Mouse (Mus musculus) heart, embryonic 12.5 days (tissue): ENCODE results near the gene Safb. TPM values are rescaled to one million over a fixed set of nuclear protein-coding genes. Genes with fewer than 3 reads are reported as not detected.
"Not testable (repeated sequence)": the region's sequence is repeated elsewhere in the genome, so short reads cannot be mapped to it uniquely, and the experiment has no call there.

Experiments used
- ATAC-seq: fragments of 200-750 bp; cut with Nextera tagmentation; 2 replicates; pipeline ENCODE4 v1.8.0; 2017; ENCODE audit warnings: moderate TSS enrichment, moderate library complexity; ENCODE audit not compliant: insufficient number of reproducible peaks, low FRiP score
- H3K27ac ChIP-seq: fragments of 300-500 bp; sonication (generic); 2 replicates; pipeline ENCODE4 v1.5.1; 2016; ENCODE audit warnings: mild to moderate bottlenecking, moderate library complexity; ENCODE audit not compliant: poor library complexity, severe bottlenecking
- H3K27me3 ChIP-seq: fragments of 300-500 bp; sonication (generic); replicated peaks from 2 replicates; pipeline ENCODE4 v1.6.1; 2016; ENCODE audit warnings: mild to moderate bottlenecking, moderate library complexity
- H3K36me3 ChIP-seq: fragments of 300-500 bp; sonication (generic); 2 replicates; pipeline ENCODE4 v1.6.1; 2016; ENCODE audit warnings: mild to moderate bottlenecking, moderate library complexity
- H3K4me1 ChIP-seq: fragments of 300-500 bp; sonication (generic); replicated peaks from 2 replicates; pipeline ENCODE4 v1.6.1; 2016; ENCODE audit warnings: mild to moderate bottlenecking
- H3K4me2 ChIP-seq: fragments of 300-500 bp; sonication (generic); 2 replicates; pipeline ENCODE4 v1.6.1; 2016; ENCODE audit warnings: mild to moderate bottlenecking, moderate library complexity
- H3K4me3 ChIP-seq: fragments of 300-500 bp; sonication (generic); 2 replicates; pipeline ENCODE4 v1.5.1; 2016; ENCODE audit warnings: mild to moderate bottlenecking
- H3K9ac ChIP-seq: fragments of 300-500 bp; sonication (generic); 2 replicates; pipeline ENCODE4 v1.6.1; 2016; ENCODE audit warnings: mild to moderate bottlenecking, moderate library complexity
- H3K9me3 ChIP-seq: fragments of 300-500 bp; sonication (generic); replicated peaks from 2 replicates; pipeline ENCODE4 v1.6.1; 2016; ENCODE audit warnings: mild to moderate bottlenecking, moderate library complexity
- WGBS: fragments of 180-500 bp; shearing (Covaris S2); methylation state at CpG from one replicate; pipeline ENCODE4 v1.1.7; 2016; 5-methylcytosine and 5-hydroxymethylcytosine counted together
- polyA plus RNA-seq: library from polyadenylated mRNA; unstranded; fragments of >200 nt; fragmentation: Nextera tagmentation; extraction: Ambion mirVana; gene quantifications from 2 replicates; pipeline ENCODE4 v1.2.1, GENCODE M21; 2016

The Safb gene
- polyA plus RNA-seq, 1 experiment from 2014 or later = 93.1 TPM

DNA sequence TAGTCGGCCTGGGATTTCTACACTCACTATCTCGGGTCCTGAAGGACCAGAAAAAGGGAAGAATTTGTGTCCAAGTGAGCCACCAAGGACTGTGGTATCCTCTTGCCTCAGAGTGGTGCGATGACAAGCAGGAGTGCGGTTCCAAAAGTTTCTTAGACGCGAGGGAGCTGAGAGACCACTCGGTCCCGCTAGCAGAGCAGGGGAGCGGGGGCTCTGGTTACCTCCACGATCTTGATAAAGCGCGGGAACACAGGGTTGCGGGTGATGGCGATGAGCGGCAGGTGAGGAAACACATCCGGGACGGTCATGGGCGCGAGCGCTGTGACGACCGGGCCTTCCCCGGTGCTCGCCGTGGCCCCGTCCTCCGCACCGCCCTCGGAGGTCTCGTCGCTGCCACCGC, 41.6 kb downstream of the Safb start:
- WGBS = under 1% methylated on average over 32 of the region's 32 CpGs
- Histone ChIP-seq H3K27me3 (no peaks in the 10 kb centered on the region; the same call in 1 of the 2 replicates), H3K4me3 (peak overlapping the region; percentile 83), H3K9ac (peak overlapping the region; percentile 95), H3K27ac (peak overlapping the region; percentile 60), H3K9me3 (no peaks in the 10 kb centered on the region), H3K4me1 (peaks cover 22% of the 10 kb centered on the region), H3K36me3 (peaks cover 33% of the 10 kb centered on the region), H3K4me2 (peak overlapping the region; percentile 98)
- 0 out of 2 replicates have a peak, but pooled peaks have one; percentile 0 for ATAC-seq

DNA sequence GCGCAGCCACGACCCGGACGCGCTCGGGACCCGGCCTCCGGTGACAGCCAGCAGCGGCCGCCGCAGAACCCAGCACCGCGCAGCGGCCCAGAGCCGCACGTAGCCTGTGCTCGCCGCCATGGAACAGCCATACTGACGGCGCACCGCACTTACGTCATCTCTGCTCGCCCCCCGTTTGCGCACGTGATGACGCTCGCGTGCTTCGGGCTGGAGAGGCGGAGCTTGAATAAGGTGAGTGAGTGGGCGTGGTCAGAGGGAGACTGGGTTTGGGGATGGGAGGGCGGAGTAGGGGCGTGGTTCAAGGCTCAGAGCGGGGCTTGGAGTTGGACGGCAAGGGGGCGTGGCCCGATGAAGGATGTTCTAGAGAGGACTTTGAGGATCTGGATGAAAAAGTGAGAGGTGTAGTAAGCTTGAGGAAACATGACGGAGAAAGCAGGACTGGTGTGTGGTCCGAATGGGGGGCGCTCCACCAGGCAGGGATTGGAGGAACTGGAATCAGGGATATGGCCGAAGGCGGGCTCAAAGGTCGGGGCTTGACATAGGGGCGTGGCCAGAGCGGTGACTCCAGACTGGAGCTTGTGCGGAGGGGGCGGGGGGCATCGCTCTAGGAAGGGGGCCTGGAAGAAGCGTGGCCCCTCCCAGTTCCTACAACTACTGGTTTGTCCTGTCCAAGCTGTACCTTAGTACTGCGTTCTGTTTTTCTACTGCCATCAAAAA, 42.3 kb downstream of the Safb start, which contains the start of gene Lonp1:
Gene Lonp1 (minus strand): TSS at position 134 of the 717 bp plus-strand sequence.
- H3K27me3 ChIP-seq = no peaks in the 10 kb centered on the region; the same call in 1 of the 2 replicates
- H3K9me3 ChIP-seq = no peaks in the 10 kb centered on the region
- H3K4me2 ChIP-seq = peak within 1 kb of the TSS; percentile 98
- H3K4me3 ChIP-seq = peak within 1 kb of the TSS; percentile 83
- peak; percentile 97 for ATAC-seq
- H3K9ac ChIP-seq = peak within 1 kb of the TSS; percentile 95
- H3K27ac ChIP-seq = peak within 1 kb of the TSS; percentile 60
- H3K4me1 ChIP-seq = peaks cover 22% of the 10 kb centered on the region
- 0% methylated on average over 51 of the region's 51 CpGs for WGBS
- peaks cover 27% of the 10 kb centered on the region for H3K36me3 ChIP-seq

DNA sequence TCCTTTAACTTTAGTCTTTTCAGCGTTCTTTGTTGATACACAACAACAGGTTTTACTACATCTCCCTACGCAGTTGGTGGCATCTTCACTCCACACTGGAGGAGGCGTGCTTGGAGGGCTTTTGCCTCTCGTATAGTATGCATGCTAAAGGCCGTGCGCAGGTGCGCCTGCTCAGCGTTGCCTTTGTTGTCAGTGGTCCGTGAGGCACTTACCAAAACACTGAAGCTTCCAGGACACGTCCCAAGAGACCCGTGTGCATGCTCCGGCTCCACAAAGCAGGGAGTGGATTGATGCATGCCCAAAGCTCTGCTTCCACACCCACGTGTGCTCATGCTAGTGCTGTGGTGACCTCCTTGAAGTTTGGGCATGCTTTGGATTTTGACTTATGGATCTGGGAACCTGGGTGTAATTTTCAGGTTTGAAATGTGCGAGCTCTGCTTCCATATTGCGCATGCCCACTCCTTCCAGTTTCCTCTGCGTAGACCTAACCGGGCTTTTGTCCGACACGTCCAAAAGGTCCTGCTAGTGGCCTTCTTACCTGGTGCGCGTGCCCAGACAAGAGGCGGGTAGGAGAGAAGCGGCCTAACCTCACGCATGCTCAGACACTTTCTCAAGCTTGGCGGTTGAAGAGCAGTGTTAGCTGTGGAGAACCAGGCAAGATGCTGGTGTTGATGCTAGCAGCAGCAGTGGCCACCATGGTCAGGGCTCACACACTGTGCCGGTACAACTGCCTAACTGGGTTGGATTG, 43.1 kb downstream of the Safb start, which contains the start of gene Catsperd:
Gene Catsperd (plus strand): TSS at position 614 of the 748 bp plus-strand sequence.
- Histone ChIP-seq H3K9ac (peak within 1 kb of the TSS; percentile 33), H3K4me1 (peaks cover 22% of the 10 kb centered on the region), H3K9me3 (no peaks in the 10 kb centered on the region), H3K27ac (0 out of 2 replicates have a peak within 1 kb of the TSS, but pooled peaks have one; percentile 10), H3K36me3 (peaks cover 19% of the 10 kb centered on the region), H3K4me2 (peak within 1 kb of the TSS; percentile 98), H3K27me3 (no peaks in the 10 kb centered on the region; the same call in 1 of the 2 replicates), H3K4me3 (peak within 1 kb of the TSS; percentile 83)
- WGBS = 8% methylated on average over 26 of the region's 26 CpGs
- ATAC-seq = peak; percentile 15; the same call in 1 of the 2 replicates

DNA sequence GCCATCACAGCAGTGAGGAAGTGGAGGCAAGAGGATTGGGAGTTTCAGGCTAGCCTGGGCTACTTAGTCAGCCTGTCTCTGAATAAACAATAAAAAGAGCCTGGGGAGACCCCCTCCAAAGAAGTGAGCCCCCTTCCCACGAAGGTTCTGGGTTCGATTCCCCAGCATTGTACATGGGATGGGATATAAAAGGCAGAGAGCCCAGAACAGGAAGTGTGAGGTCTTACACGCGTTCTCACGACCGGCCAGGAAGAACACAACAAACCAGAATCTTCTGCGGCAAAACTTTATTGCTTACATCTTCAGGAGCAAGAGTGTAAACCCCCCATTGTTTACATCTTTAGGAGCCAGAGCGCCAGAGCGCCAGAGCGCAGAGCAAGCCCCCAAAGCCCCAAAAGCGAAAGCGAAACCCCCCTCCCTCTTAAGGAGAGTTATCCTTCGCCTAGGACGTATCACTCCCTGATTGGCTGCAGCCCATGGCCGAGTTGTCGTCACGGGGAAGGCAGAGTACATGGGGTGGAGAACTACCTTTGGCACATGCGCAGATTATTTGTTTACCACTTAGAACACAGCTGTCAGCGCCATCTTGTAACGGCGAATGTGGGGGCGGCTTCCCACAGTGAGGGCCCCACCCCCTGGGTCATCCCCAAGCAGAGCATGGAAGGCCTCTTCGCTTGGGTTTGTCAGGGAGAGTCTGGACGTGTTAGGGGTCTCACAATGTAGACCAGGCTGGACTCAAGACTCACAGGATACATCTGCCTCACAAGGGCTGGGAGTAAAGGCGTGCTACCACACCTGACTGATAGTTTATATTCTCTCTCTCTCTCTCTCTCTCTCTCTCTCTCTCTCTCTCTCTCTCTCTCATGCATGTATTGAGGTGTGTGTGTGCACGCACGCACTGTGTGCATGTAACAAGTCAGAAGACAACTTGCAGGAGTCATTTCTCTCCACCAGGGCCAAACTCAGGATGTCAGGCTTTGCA, 45.5 kb downstream of the Safb start:
- H3K36me3 ChIP-seq, H3K4me2 ChIP-seq, H3K27ac ChIP-seq, H3K27me3 ChIP-seq, ATAC-seq, H3K9ac ChIP-seq, H3K4me3 ChIP-seq, H3K9me3 ChIP-seq: not testable (repeated sequence)
- peaks cover 18% of the 10 kb centered on the region for H3K4me1 ChIP-seq
- WGBS = 80% methylated on average over 27 of the region's 27 CpGs

DNA sequence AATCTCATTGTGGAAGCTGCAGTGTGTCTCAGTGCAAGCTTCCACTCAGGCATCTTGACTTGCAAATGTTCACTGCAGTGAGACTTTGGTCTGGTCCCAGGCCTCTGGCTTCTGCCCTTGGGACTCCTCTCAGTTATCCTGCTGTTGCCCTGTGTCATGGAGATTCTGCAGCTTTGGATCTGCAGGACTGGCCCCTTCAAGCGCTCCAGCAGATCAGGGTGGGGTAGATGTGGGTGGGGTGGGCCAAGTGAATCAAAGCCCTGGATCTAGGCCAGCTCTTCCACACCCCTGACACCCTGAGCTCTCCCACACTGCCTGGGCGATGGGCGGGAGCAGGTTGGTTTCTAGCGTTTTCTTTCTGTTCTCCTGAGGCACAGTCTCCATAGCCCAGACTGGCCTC, 47.2 kb downstream of the Safb start:
- no peaks in the 10 kb centered on the region for H3K9me3 ChIP-seq
- no peaks in the 10 kb centered on the region; the same call in 1 of the 2 replicates for H3K27me3 ChIP-seq
- no peak overlapping the region for H3K4me3 ChIP-seq
- 49% methylated on average over 4 of the region's 4 CpGs for WGBS
- ATAC-seq = no peak
- no peak overlapping the region for H3K9ac ChIP-seq
- H3K4me1 ChIP-seq = 0 out of 2 replicates have a peak, but pooled peaks cover 7% of the 10 kb centered on the region
- H3K36me3 ChIP-seq = no peaks in the 10 kb centered on the region
- H3K4me2 ChIP-seq = no peak overlapping the region
- no peak overlapping the region for H3K27ac ChIP-seq

DNA sequence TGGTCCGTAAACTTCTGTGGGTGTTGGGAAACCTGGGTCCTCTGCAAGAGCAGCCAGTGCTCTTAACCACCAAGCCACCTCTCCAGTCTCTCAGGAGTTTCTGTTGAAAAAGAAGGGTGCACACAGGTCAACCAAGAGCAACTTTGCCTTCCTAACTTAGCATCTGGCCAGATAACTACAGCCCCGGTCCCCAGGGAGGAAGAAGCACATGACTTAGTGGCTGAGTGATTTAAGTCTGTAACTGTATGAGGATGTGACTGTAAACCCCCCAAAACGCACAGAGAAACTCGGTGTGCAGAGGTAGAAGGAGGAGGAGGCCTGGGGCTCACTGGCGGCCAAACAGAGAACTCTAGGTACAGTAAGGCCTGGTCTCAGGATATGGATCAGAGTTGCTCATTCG, 49.4 kb downstream of the Safb start:
- H3K9ac ChIP-seq = no peak overlapping the region
- no peak overlapping the region for H3K27ac ChIP-seq
- H3K4me2 ChIP-seq = no peak overlapping the region
- no peak for ATAC-seq
- WGBS = 70% methylated on average over 6 of the region's 6 CpGs
- no peaks in the 10 kb centered on the region for H3K36me3 ChIP-seq
- H3K4me1 ChIP-seq = no peaks in the 10 kb centered on the region
- no peak overlapping the region for H3K4me3 ChIP-seq
- no peaks in the 10 kb centered on the region for H3K9me3 ChIP-seq
- H3K27me3 ChIP-seq = 0 out of 2 replicates have a peak, but pooled peaks cover 3% of the 10 kb centered on the region

DNA sequence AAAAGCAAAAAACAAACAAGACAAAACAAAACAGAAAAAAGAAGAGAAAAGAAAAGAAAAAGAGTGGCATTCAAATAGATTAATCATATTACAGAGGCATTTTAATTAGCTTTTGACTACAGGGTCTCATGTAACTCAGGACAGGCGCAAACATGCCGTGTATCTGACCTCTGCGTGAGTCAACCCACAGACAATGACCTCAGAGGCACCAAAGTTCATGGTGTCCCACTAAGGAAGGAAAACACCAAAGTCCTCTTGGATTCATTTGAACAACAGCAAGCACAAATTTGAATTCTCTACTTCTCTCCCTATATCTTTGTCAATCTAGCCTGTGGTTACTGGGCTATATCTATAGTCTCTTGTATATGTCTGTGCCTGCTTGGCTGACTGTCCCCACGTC, 58.6 kb downstream of the Safb start:
- Histone ChIP-seq H3K27ac (no peak overlapping the region), H3K4me3 (no peak overlapping the region)
- ATAC-seq = no peak

DNA sequence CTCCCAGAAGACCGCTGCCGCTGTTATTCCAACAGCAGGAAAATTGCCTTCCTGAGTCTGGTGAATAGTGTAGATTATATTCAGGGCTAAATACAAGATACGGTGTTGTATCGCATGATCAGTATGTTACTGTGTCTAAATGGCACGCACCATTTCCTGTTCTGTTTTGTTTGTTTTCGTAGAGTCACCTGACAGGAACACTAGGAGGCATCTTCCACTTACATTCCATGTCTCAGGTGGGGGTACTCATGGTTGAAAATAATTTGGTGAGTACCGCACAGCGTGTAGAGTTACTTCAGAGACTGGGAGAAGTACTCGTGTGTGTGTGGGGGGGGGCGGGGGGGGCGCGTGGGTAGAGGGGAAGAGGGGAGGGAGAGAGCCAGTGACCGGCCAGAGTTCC, 62.9 kb downstream of the Safb start:
- Histone ChIP-seq H3K27ac (no peak overlapping the region), H3K9me3 (no peaks in the 10 kb centered on the region), H3K27me3 (no peaks in the 10 kb centered on the region), H3K4me1 (peaks cover 7% of the 10 kb centered on the region; the same call in 1 of the 2 replicates), H3K9ac (no peak overlapping the region), H3K36me3 (no peaks in the 10 kb centered on the region), H3K4me3 (no peak overlapping the region), H3K4me2 (peak overlapping the region; percentile 29; the same call in 1 of the 2 replicates)
- WGBS = 60% methylated on average over 11 of the region's 13 CpGs
- no peak for ATAC-seq

More for the DNA sequence above, 58.6 kb downstream of the Safb start:
- Histone ChIP-seq H3K4me1 (peaks cover 7% of the 10 kb centered on the region; the same call in 1 of the 2 replicates), H3K9ac (no peak overlapping the region), H3K9me3 (no peaks in the 10 kb centered on the region), H3K36me3 (no peaks in the 10 kb centered on the region), H3K27me3 (peaks cover 4% of the 10 kb centered on the region; the same call in 1 of the 2 replicates), H3K4me2 (no peak overlapping the region)
- WGBS = 83% methylated on average over 4 of the region's 4 CpGs

DNA sequence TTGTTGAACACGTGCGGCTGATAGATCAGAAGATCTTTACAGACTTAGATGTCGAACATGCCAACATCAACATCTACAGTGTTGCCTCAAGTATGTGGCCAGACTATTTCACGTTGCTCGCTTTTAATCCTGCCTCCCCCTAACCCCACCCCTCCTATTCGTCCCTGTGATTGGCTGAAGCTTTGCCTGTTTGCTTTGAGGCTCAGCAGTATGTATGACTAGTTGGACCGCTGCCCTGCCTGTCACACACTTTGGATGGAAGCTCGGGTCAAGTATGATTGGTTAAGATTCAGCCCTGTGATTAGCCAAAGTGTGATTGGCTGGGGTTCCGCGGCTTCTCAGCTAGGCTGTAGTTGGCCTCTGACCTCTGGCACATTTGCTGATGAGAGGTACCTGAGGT, 67.2 kb downstream of the Safb start:
- peaks cover 7% of the 10 kb centered on the region; the same call in 1 of the 2 replicates for H3K4me1 ChIP-seq
- H3K27me3 ChIP-seq = no peaks in the 10 kb centered on the region
- no peak overlapping the region for H3K4me2 ChIP-seq
- no peaks in the 10 kb centered on the region for H3K9me3 ChIP-seq
- no peaks in the 10 kb centered on the region for H3K36me3 ChIP-seq
- no peak overlapping the region for H3K4me3 ChIP-seq
- no peak overlapping the region for H3K9ac ChIP-seq
- WGBS = 29% methylated on average over 10 of the region's 10 CpGs
- no peak for ATAC-seq
- H3K27ac ChIP-seq = no peak overlapping the region

DNA sequence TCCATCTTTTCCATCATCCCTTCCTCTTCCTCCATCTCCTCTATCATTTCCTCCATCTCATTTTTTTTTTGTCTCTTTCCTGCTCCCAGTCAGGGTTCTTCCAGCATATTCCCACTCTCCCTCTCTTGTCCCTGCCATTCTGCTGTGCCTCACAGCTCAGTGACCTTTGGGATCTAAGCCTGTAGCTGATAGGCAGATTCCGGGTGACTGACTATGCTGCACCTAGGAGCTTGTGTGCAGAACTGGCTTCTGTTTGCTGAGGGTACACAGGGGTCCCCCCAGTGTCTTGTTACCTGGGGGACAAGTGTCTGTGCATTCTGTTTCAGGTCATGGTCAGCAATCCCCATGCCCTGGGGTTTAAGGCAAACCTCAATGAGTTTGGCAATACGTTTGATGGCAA, 70.1 kb downstream of the Safb start:
- Histone ChIP-seq H3K9ac (no peak overlapping the region), H3K27me3 (no peaks in the 10 kb centered on the region), H3K4me2 (no peak overlapping the region), H3K9me3 (no peaks in the 10 kb centered on the region), H3K4me3 (no peak overlapping the region), H3K36me3 (no peaks in the 10 kb centered on the region), H3K4me1 (no peaks in the 10 kb centered on the region), H3K27ac (no peak overlapping the region)
- 55% methylated on average over 2 of the region's 2 CpGs for WGBS
- ATAC-seq = no peak
